Mouse (Mus musculus) heart, adult 2 months (tissue): ENCODE measurements around the gene Dgka. TPM values are rescaled to one million over a fixed set of nuclear protein-coding genes. Genes with fewer than 3 reads are reported as not detected.
"Not testable (repeated sequence)": the region's sequence is repeated elsewhere in the genome, so short reads cannot be mapped to it uniquely, and the experiment has no call there.

ENCODE experiments used
- DNase-seq, 2 experiments: peaks; one replicate each; pipeline ENCODE4 v3.0.0; 2021
- H3K27ac ChIP-seq: fragments of 200-600 bp; 2 replicates; pipeline ENCODE4 v1.8.1; 2022
- H3K27me3 ChIP-seq: fragments of 200-500 bp; 2 replicates; pipeline ENCODE4 v1.6.1; 2012; ENCODE audit warnings: mild to moderate bottlenecking, low read length, inconsistent platforms, mixed read lengths; ENCODE audit not compliant: control insufficient read depth, insufficient read depth
- H3K36me3 ChIP-seq: fragments of 200-500 bp; 2 replicates; pipeline ENCODE4 v1.6.1; 2012; ENCODE audit warnings: low read length, inconsistent platforms; ENCODE audit not compliant: control insufficient read depth, insufficient read depth
- H3K4me1 ChIP-seq: fragments of 200-500 bp; 2 replicates; pipeline ENCODE4 v1.6.1; 2011; ENCODE audit warnings: low read length; ENCODE audit not compliant: control insufficient read depth, insufficient read depth
- H3K4me3 ChIP-seq: fragments of 200-600 bp; 2 replicates; pipeline ENCODE4 v1.8.1; 2022
- H3K79me2 ChIP-seq: fragments of 200-500 bp; replicated peaks from 2 replicates; pipeline ENCODE4 v1.6.1; 2012; ENCODE audit warnings: mild to moderate bottlenecking, inconsistent platforms, low read length, moderate library complexity, mixed read lengths; ENCODE audit not compliant: control insufficient read depth, insufficient read depth
- H3K9ac ChIP-seq: fragments of 200-500 bp; 2 replicates; pipeline ENCODE4 v1.6.1; 2012; ENCODE audit warnings: low read depth, mild to moderate bottlenecking, control low read depth, inconsistent platforms, low read length, mixed read lengths
- CTCF ChIP-seq: fragments of 200-600 bp; IDR thresholded peaks from 2 replicates; pipeline ENCODE4 v1.8.1; 2022; ENCODE audit warnings: antibody characterized with exemption, mild to moderate bottlenecking, moderate library complexity
- EP300 ChIP-seq: fragments of 200-500 bp; IDR thresholded peaks from 2 replicates; pipeline ENCODE4 v1.6.1; 2011; ENCODE audit warnings: low read depth, low read length, control low read depth; ENCODE audit not compliant: insufficient read depth
- POLR2A ChIP-seq: fragments of 200-500 bp; IDR thresholded peaks from 2 replicates; pipeline ENCODE4 v1.6.1; 2011; ENCODE audit warnings: mild to moderate bottlenecking, low read depth, low read length, control low read depth; ENCODE audit not compliant: insufficient read depth
- WGBS: fragments of 180-500 bp; shearing (Covaris S2); methylation state at CpG from one replicate; pipeline ENCODE4 v1.1.7; 2018; 5-methylcytosine and 5-hydroxymethylcytosine counted together
- intact Hi-C: fragments of 180-260 bp; cut with DNase I; formaldehyde crosslinking; loops from one replicate; pipeline ENCODE4 v1.15.1; 2025
- polyA plus RNA-seq: library from polyadenylated mRNA; depleted of rRNA; stranded (reverse); fragments of >200 nt; gene quantifications from 2 replicates; pipeline ENCODE4 v1.2.3, GENCODE M21; 2012
- total RNA-seq, 2 experiments: library from RNA; stranded (reverse); gene quantifications; 2 replicates each; pipeline ENCODE4 v1.2.3; 2021

Dgka gene
- total and polyA plus RNA-seq, 3 experiments: 11.2 to 17.5 (median 12.6) TPM

DNA sequence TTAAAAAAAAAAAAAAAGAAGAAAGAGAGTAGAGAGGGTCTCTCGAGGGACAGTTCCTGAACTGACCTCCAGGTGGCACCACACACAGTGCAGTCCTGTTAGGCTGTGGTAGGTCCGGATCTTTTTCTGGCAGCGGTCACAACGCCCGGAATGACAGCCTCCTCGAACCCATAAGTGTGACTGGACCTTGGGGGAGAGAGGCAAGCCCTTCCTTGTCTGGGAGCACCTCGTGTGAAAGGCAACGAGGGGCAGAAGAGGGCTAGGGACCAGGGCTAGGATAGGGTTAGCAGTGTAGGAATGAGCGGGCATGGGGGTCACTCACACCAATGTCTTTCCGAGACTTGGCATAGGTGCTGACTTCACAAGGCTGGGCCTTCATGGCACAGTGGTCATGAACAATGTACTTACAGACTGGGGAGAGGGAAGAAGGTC lies 13.6 kb downstream of the Dgka start:
- peak; percentile 67 to 81 for DNase-seq
- no peaks in the 10 kb centered on the region; the same call in 1 of the 2 replicates for H3K4me1 ChIP-seq
- WGBS: 19% methylated on average over 10 of the region's 10 CpGs
- no peak overlapping the region for H3K9ac ChIP-seq
- no peak overlapping the region for H3K27ac ChIP-seq
- H3K4me3 ChIP-seq: no peak overlapping the region
- H3K79me2 ChIP-seq: no peaks in the 10 kb centered on the region
- intact Hi-C loops: loop anchor here (1.0 to 5.0 kb wide), 2 partner anchors 164 to 246 kb away; no protein-coding TSS in a partner anchor
- H3K27me3 ChIP-seq: no peaks in the 10 kb centered on the region
- TF ChIP-seq EP300 (peak; percentile 66; the same call in 1 of the 2 replicates), POLR2A (no peak), CTCF (no peak; the same call in 1 of the 2 replicates)
- no peaks in the 10 kb centered on the region for H3K36me3 ChIP-seq

DNA sequence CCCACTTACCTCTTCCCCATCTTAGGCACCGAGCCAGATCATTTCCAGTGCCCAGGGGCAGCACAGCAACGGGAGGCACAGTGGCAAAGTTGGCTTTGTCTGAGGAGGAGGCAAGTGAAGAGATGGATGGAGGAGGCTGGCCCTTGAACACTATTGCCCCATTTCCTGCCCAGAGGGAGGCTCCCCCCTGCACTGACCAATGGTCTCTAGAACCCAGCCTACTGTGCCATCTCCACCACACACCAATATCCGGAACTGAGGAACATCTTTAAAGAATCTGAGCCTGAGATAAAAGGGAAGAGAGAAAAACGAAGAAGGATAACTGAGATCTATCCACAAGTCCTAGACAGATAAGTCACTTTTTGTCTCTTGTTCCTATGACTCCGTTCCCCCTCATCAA lies 16.6 kb downstream of the Dgka start:
- 79% methylated on average over 5 of the region's 5 CpGs for WGBS
- no peak overlapping the region for H3K9ac ChIP-seq
- no peak for DNase-seq
- H3K27ac ChIP-seq: no peak overlapping the region
- no peaks in the 10 kb centered on the region for H3K27me3 ChIP-seq
- intact Hi-C loops: no loop called here
- TF ChIP-seq POLR2A: no peak
- TF ChIP-seq CTCF: no peak
- no peak for TF ChIP-seq EP300
- H3K79me2 ChIP-seq: no peaks in the 10 kb centered on the region
- H3K36me3 ChIP-seq: no peaks in the 10 kb centered on the region
- H3K4me1 ChIP-seq: no peaks in the 10 kb centered on the region; the same call in 1 of the 2 replicates
- no peak overlapping the region for H3K4me3 ChIP-seq

DNA sequence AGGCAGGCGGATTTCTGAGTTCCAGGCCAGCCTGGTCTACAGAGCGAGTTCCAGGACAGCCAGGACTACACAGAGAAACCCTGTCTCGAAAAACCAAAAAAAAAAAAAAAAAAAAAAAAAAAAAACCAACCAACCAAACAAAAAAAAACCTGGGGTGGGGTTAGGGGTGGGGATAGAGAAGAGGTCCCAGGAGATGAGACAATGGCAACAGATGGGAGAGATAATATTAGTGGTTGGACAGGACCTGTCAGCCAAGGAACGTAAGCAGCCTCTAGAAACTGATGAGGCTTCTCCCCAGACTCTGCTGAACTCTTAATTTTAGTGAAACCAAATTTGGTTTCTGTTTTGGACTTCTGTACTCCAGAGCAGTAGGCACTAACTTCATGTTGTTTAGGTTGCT lies 19.2 kb downstream of the Dgka start:
- H3K4me3 ChIP-seq, H3K27ac ChIP-seq, intact Hi-C loops, H3K79me2 ChIP-seq, H3K27me3 ChIP-seq, H3K9ac ChIP-seq, H3K36me3 ChIP-seq, H3K4me1 ChIP-seq, DNase-seq: not testable (repeated sequence)
- 81% methylated on average over 4 of the region's 4 CpGs for WGBS

DNA sequence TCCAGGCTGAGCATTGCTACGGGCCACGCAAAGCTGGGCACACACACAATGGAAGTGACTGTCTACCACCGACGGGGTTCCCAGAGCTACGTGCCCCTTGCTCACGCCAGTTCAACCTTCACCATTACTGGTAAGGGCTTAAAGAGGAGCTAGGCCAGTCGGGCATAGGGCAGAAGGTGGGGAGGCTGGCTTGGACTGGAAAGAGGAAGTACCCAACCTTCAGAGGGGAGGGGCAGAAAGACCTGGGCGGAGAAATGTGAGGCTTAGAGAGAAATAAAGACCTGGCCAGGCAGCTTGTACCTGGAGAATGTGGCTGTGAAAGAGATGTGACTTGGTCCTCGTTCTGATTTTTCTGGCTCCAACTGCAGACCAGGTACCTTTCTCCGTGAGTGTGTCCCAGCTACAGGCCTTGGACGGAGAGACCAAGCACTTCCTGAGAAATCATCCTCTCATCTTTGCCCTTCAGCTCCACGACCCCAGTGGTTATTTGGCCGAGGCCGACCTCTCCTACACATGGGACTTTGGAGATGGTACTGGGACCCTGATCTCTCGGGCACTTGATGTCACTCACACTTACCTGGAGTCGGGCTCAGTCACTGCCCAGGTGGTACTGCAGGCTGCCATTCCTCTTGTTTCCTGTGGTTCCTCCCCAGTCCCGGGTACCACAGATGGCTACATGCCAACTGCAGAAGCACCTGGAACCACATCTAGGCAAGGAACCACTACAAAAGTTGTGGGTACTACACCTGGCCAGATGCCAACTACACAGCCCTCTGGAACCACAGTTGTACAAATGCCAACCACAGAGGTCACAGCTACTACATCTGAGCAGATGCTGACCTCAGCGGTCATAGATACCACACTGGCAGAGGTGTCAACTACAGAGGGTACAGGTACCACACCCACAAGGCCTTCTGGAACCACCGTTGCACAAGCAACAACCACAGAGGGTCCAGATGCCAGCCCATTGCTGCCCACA lies 28.8 kb downstream of the Dgka start:
- no peak overlapping the region for H3K9ac ChIP-seq
- H3K27ac ChIP-seq: no peak overlapping the region
- no peaks in the 10 kb centered on the region for H3K79me2 ChIP-seq
- intact Hi-C loops: no loop called here
- no peak overlapping the region for H3K4me3 ChIP-seq
- TF ChIP-seq POLR2A: no peak
- no peak for TF ChIP-seq EP300
- no peak for TF ChIP-seq CTCF
- DNase-seq: peak in 1 of 2 experiments; percentile 13
- WGBS: 80% methylated on average over 19 of the region's 19 CpGs
- no peaks in the 10 kb centered on the region for H3K27me3 ChIP-seq
- no peaks in the 10 kb centered on the region for H3K36me3 ChIP-seq
- no peaks in the 10 kb centered on the region for H3K4me1 ChIP-seq

DNA sequence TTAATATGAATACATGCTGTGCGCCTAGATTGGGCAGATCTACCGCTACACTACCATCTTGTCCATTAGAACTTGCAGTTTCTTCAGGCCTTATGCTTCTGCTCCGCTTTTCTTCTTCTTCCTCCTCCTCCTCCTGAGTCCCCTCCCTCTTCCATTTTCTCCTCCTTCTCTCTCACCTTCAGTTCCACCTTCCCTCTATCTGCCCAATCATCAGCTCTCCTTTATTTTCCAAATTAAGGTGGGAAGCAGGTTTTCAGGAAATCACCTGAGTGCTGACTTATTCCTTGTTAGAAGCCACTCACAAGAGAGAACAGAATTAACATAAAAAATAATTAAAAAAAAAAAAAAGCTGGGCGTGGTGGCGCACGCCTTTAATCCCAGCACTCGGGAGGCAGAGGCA lies 33.3 kb downstream of the Dgka start:
- H3K79me2 ChIP-seq, H3K9ac ChIP-seq, intact Hi-C loops, H3K27ac ChIP-seq, H3K4me3 ChIP-seq, H3K27me3 ChIP-seq, H3K4me1 ChIP-seq, H3K36me3 ChIP-seq, DNase-seq: not testable (repeated sequence)
- 93% methylated on average over 7 of the region's 7 CpGs for WGBS

DNA sequence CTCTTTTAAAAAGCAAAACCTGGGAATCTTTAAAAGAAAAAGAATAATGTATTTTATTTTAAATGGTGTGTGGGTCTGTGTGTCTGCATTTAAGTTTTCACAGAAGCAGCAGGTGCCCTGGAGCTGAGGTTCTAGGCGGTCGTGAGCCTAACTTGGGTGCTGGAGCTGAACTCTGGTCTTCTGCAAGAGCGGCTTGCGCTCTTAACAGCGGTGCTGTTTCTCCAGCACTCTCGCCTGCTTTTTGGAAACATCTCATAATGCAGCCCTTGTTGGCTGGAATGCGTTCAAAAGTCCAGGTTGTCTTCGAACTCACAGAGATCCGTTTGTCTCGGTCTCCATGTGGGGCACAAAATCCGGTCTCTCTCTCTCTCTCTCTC lies 39.4 kb downstream of the Dgka start:
- intact Hi-C loops: no loop called here
- H3K79me2 ChIP-seq: no peaks in the 10 kb centered on the region
- H3K4me3 ChIP-seq: peak overlapping the region; percentile 54
- peak in 1 of 2 experiments; percentile 39 for DNase-seq
- peak overlapping the region; percentile 60 for H3K9ac ChIP-seq
- H3K4me1 ChIP-seq: peaks cover 3% of the 10 kb centered on the region
- no peak for TF ChIP-seq EP300
- no peak for TF ChIP-seq POLR2A
- TF ChIP-seq CTCF: no peak
- no peaks in the 10 kb centered on the region for H3K27me3 ChIP-seq
- no peaks in the 10 kb centered on the region for H3K36me3 ChIP-seq
- H3K27ac ChIP-seq: peak overlapping the region; percentile 85
- 8% methylated on average over 11 of the region's 11 CpGs for WGBS
